Mouse (Mus musculus): ENCODE data around the gene Mpp2. TPM values are rescaled to one million over a fixed set of nuclear protein-coding genes. Genes with fewer than 3 reads are reported as not detected.

The Mpp2 gene
- polyA plus RNA-seq, 1 experiment from 2014 or later: 10.7 TPM

DNA sequence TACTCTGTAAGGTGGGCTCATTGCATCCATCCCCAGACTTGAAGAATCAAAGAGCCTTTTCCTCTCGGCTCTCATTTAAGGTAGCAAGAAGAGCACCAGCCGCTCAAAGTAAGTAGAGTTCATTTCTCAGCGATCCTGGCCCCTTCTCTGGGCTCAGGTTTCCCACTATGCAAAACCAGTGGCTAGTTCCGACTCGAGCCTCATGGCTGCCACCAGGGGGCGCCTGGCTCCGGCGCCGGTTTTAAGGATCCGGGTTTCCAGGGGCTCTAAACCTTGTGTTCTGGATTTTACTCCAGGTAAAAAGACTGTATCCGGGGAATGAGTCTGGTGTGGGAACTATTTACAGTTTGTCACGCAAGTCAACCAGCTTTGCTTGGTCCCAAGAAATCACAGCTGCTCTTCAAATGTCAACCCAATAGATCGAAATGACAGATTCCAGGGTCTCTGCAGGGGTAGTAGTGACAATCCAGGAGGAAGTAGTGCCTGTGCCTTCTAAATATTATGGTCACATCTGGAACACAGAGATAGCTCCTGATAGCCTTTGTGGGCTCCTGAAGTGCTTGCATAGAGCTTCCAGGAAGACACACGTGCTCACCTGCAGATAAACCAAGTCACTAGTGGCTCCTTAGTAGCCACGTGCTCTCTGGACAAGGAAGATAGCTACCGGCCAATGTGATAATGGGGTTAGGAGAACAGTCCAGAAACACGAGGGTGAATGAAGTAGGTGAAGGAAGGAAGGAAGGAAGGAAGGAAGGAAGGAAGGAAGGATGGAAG lies 14.4 kb upstream of the Mpp2 start:
- no peaks in the 10 kb centered on the region for H3K9me3 ChIP-seq (ENCODE audit: control insufficient read depth, low read length)
- H3K4me3 ChIP-seq (ENCODE audit: low read depth, low read length): no peak overlapping the region
- H3K4me1 ChIP-seq (ENCODE audit: control insufficient read depth, insufficient read depth, low read length): 0 out of 2 replicates have a peak, but pooled peaks cover 3% of the 10 kb centered on the region
- H3K27ac ChIP-seq (replicated peaks; ENCODE audit: low read depth, low read length): no peak overlapping the region
- peaks cover 34% of the 10 kb centered on the region for H3K27me3 ChIP-seq (ENCODE audit: control insufficient read depth, insufficient read depth, low read length)
- DNase-seq (ENCODE audit: low spot score) (peak; percentile 87), ATAC-seq (ENCODE audit: insufficient number of reproducible peaks, low FRiP score, low TSS enrichment, low read depth) (no peak)
- no peak overlapping the region for H3K4me2 ChIP-seq (ENCODE audit: low read depth, severe bottlenecking)
- WGBS: 20% methylated on average over 17 of the region's 17 CpGs
- no peaks in the 10 kb centered on the region for H3K36me3 ChIP-seq (ENCODE audit: control insufficient read depth, insufficient read depth, low read length)
- H3K9ac ChIP-seq (ENCODE audit: low read length): no peak overlapping the region

DNA sequence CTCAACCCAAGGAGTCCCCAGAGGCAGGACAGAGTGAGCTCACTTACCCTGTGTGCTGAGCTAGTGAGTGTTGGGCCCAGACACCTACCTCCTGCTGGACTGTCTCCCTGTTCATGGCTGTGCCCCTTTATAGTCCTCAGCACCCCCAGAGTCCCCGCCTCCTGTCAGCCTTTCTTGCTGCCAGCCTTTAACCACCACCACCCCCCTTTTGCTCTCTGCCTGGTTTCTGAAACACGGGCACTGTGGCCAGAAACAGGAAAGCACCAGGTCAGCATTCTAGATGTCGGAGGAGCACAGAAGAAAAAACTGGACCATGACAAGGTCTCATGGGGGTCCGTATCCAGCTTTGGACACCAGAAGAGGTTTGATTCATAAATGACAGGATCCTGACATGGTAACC lies 12.9 kb upstream of the Mpp2 start, which contains the start of gene Ppy:
Gene Ppy, minus strand, starts transcription at position 101 of the 400 bp plus-strand sequence.
- Histone ChIP-seq H3K4me2 (ENCODE audit: low read depth, severe bottlenecking) (no peak within 1 kb of the TSS), H3K36me3 (ENCODE audit: control insufficient read depth, insufficient read depth, low read length) (no peaks in the 10 kb centered on the region), H3K4me1 (ENCODE audit: control insufficient read depth, insufficient read depth, low read length) (peaks cover 12% of the 10 kb centered on the region), H3K9me3 (ENCODE audit: control insufficient read depth, low read length) (no peaks in the 10 kb centered on the region), H3K27ac (replicated peaks; ENCODE audit: low read depth, low read length) (no peak within 1 kb of the TSS), H3K27me3 (ENCODE audit: control insufficient read depth, insufficient read depth, low read length) (peaks cover 21% of the 10 kb centered on the region), H3K9ac (ENCODE audit: low read length) (no peak within 1 kb of the TSS), H3K4me3 (ENCODE audit: low read depth, low read length) (no peak within 1 kb of the TSS)
- DNase-seq (ENCODE audit: low spot score): no peak
- ATAC-seq (ENCODE audit: insufficient number of reproducible peaks, low FRiP score, low TSS enrichment, low read depth): no peak
- WGBS: 77% methylated on average over 4 of the region's 4 CpGs

DNA sequence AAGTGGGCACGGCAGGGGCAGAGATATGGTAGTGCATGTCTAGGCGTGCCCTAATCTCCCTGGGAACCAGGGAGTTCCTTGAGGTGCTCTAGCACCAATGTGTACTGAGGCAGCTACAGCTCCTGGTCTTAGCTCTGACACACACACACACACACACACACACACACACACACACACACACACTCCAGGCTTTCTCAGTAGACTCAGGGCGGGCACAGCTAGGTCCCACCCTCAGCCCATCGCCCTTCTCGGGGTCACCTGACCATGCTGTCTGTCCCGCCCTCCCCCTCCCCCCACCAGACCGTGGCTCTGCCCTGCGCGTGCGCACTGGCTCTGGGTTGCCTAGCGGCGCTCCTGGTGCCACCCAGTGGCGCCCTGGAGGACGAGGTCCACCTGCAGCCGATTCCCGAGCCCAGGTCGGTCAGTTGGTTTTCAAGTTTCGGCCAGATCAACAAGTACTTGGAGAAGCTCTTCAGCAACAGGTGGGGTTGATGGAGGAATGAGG lies 8.6 kb upstream of the Mpp2 start:
- Histone ChIP-seq H3K9ac (ENCODE audit: low read length) (no peak overlapping the region; the same call in 1 of the 2 replicates), H3K4me3 (ENCODE audit: low read depth, low read length) (peak overlapping the region; percentile 15; the same call in 1 of the 2 replicates), H3K27ac (replicated peaks; ENCODE audit: low read depth, low read length) (no peak overlapping the region), H3K4me1 (ENCODE audit: control insufficient read depth, insufficient read depth, low read length) (peaks cover 10% of the 10 kb centered on the region), H3K27me3 (ENCODE audit: control insufficient read depth, insufficient read depth, low read length) (0 out of 2 replicates have a peak, but pooled peaks cover 3% of the 10 kb centered on the region), H3K9me3 (ENCODE audit: control insufficient read depth, low read length) (no peaks in the 10 kb centered on the region), H3K4me2 (ENCODE audit: low read depth, severe bottlenecking) (peak overlapping the region; percentile 39), H3K36me3 (ENCODE audit: control insufficient read depth, insufficient read depth, low read length) (no peaks in the 10 kb centered on the region)
- peak; percentile 90 for DNase-seq (ENCODE audit: low spot score)
- WGBS: 7% methylated on average over 18 of the region's 18 CpGs
- peak; percentile 66 for ATAC-seq (ENCODE audit: insufficient number of reproducible peaks, low FRiP score, low TSS enrichment, low read depth)

DNA sequence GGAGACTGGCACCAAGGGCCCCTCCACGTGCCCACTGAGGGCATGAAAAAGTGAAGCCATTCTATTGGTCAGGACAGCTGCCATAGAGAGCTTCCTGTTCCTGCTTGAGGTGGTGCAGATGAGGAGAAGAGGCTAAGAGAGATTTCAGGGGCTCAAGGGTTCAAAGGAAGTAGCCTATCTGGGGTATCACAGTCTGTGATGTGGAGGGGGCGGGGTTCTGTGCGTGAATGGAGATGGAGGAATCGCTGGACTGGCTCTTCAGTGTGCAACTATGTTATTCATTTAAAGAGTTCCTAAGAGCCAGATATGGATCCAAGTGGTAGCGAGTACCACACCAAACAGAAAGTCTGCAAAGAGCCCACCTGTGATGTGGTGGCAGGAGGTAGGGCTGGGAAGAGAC lies 8.1 kb upstream of the Mpp2 start:
- Histone ChIP-seq H3K9me3 (ENCODE audit: control insufficient read depth, low read length) (no peaks in the 10 kb centered on the region), H3K27me3 (ENCODE audit: control insufficient read depth, insufficient read depth, low read length) (0 out of 2 replicates have a peak, but pooled peaks cover 3% of the 10 kb centered on the region), H3K4me2 (ENCODE audit: low read depth, severe bottlenecking) (peak overlapping the region; percentile 39), H3K36me3 (ENCODE audit: control insufficient read depth, insufficient read depth, low read length) (no peaks in the 10 kb centered on the region), H3K4me3 (ENCODE audit: low read depth, low read length) (no peak overlapping the region), H3K9ac (ENCODE audit: low read length) (no peak overlapping the region; the same call in 1 of the 2 replicates), H3K27ac (replicated peaks; ENCODE audit: low read depth, low read length) (no peak overlapping the region), H3K4me1 (ENCODE audit: control insufficient read depth, insufficient read depth, low read length) (peaks cover 9% of the 10 kb centered on the region)
- ATAC-seq (ENCODE audit: insufficient number of reproducible peaks, low FRiP score, low TSS enrichment, low read depth) (0 out of 2 replicates have a peak, but pooled peaks have one; percentile 14), DNase-seq (ENCODE audit: low spot score) (no peak)
- 73% methylated on average over 5 of the region's 5 CpGs for WGBS

GRCm38 (mm10) chr11:102095676-102096075 lies 7.4 kb upstream of the Mpp2 start:
- Histone ChIP-seq H3K9me3 (ENCODE audit: control insufficient read depth, low read length) (no peaks in the 10 kb centered on the region), H3K27me3 (ENCODE audit: control insufficient read depth, insufficient read depth, low read length) (0 out of 2 replicates have a peak, but pooled peaks cover 3% of the 10 kb centered on the region), H3K4me2 (ENCODE audit: low read depth, severe bottlenecking) (no peak overlapping the region), H3K4me3 (ENCODE audit: low read depth, low read length) (no peak overlapping the region), H3K4me1 (ENCODE audit: control insufficient read depth, insufficient read depth, low read length) (peaks cover 9% of the 10 kb centered on the region), H3K36me3 (ENCODE audit: control insufficient read depth, insufficient read depth, low read length) (no peaks in the 10 kb centered on the region), H3K27ac (replicated peaks; ENCODE audit: low read depth, low read length) (no peak overlapping the region), H3K9ac (ENCODE audit: low read length) (no peak overlapping the region)
- DNase-seq (ENCODE audit: low spot score) (no peak), ATAC-seq (ENCODE audit: insufficient number of reproducible peaks, low FRiP score, low TSS enrichment, low read depth) (no peak)
- WGBS: 81% methylated on average over 3 of the region's 3 CpGs

DNA sequence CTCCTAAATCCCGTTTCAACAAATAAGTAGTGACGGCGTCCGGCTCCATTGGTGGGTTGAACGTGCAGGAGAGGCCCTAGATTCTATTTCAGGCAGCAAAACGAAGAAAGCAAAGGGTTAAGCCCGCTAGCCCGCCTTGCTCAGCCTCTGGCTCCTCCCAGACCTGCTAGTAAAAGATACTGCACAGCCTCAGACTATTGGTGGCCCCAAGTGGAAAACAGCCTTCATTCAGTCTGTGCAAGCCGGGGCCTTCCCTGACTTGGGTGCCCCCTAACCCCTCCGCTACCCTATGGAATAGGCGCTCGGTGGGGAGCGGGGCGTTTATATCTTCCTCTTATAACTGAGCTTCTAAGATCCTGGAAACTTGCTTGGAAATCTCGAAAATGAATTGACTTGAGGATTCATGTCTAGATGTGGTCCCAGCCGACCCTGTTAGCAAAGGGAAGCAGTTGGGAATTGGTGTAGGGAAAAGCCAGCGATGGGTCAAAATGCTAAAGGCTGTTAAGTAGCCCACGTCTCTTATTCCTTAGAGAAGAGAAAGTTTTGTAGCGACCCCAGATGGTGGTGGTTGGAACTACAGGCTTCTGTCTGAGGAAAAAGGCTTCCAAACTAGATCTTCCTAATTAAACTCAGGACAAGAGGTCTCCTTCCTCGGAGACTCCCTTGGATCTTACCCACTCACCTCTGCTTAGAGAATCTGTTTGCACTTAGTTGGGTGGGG lies 933 bp upstream of the Mpp2 start:
- Histone ChIP-seq H3K4me3 (ENCODE audit: low read depth, low read length) (peak overlapping the region; percentile 69), H3K27ac (replicated peaks; ENCODE audit: low read depth, low read length) (peak overlapping the region; percentile 87), H3K27me3 (ENCODE audit: control insufficient read depth, insufficient read depth, low read length) (no peaks in the 10 kb centered on the region), H3K4me1 (ENCODE audit: control insufficient read depth, insufficient read depth, low read length) (peaks cover 23% of the 10 kb centered on the region), H3K9me3 (ENCODE audit: control insufficient read depth, low read length) (no peaks in the 10 kb centered on the region), H3K9ac (ENCODE audit: low read length) (peak overlapping the region; percentile 49), H3K36me3 (ENCODE audit: control insufficient read depth, insufficient read depth, low read length) (no peaks in the 10 kb centered on the region), H3K4me2 (ENCODE audit: low read depth, severe bottlenecking) (peak overlapping the region; percentile 91)
- DNase-seq (ENCODE audit: low spot score) (peak; percentile 84), ATAC-seq (ENCODE audit: insufficient number of reproducible peaks, low FRiP score, low TSS enrichment, low read depth) (peak; percentile 58)
- under 1% methylated on average over 20 of the region's 20 CpGs for WGBS

GRCm38 (mm10) chr11:102087081-102087751 lies 1.1 kb downstream of the Mpp2 start:
- Histone ChIP-seq H3K4me2 (ENCODE audit: low read depth, severe bottlenecking) (peak overlapping the region; percentile 91), H3K36me3 (ENCODE audit: control insufficient read depth, insufficient read depth, low read length) (0 out of 2 replicates have a peak, but pooled peaks cover 2% of the 10 kb centered on the region), H3K27me3 (ENCODE audit: control insufficient read depth, insufficient read depth, low read length) (no peaks in the 10 kb centered on the region), H3K9ac (ENCODE audit: low read length) (peak overlapping the region; percentile 49), H3K4me3 (ENCODE audit: low read depth, low read length) (peak overlapping the region; percentile 69), H3K27ac (replicated peaks; ENCODE audit: low read depth, low read length) (peak overlapping the region; percentile 87), H3K9me3 (ENCODE audit: control insufficient read depth, low read length) (no peaks in the 10 kb centered on the region), H3K4me1 (ENCODE audit: control insufficient read depth, insufficient read depth, low read length) (peaks cover 28% of the 10 kb centered on the region)
- DNase-seq (ENCODE audit: low spot score) (peak; percentile 93), ATAC-seq (ENCODE audit: insufficient number of reproducible peaks, low FRiP score, low TSS enrichment, low read depth) (peak; percentile 68)
- WGBS: under 1% methylated on average over 39 of the region's 39 CpGs

DNA sequence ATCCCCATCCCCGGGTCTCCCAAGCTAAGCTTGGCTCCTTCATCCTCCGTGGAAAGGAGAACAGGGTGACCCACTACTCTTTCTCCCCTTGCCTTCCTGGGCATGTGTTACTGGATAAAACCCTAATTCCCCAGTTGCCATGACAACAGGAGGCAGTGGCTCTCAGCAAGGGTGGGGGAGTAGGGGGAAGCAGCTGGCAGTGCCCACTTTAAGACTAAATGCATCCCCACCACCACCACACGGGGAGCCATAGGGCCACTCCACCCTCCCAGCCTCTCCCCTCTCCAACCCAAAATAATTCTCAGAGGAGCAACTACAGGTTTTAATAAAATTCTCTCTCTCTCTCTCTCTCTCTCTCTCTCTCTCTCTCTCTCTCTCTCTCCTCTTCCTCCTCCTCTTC lies 2.0 kb downstream of the Mpp2 start:
- H3K9me3 ChIP-seq (ENCODE audit: control insufficient read depth, low read length): no peaks in the 10 kb centered on the region
- DNase-seq (ENCODE audit: low spot score): peak; percentile 45

More for the DNA sequence above, 2.0 kb downstream of the Mpp2 start:
- ATAC-seq (ENCODE audit: insufficient number of reproducible peaks, low FRiP score, low TSS enrichment, low read depth): no peak
- WGBS: 7% methylated on average over 3 of the region's 3 CpGs
- Histone ChIP-seq H3K36me3 (ENCODE audit: control insufficient read depth, insufficient read depth, low read length) (0 out of 2 replicates have a peak, but pooled peaks cover 2% of the 10 kb centered on the region), H3K4me3 (ENCODE audit: low read depth, low read length) (peak overlapping the region; percentile 69; the same call in 1 of the 2 replicates), H3K4me1 (ENCODE audit: control insufficient read depth, insufficient read depth, low read length) (peaks cover 28% of the 10 kb centered on the region), H3K9ac (ENCODE audit: low read length) (no peak overlapping the region), H3K4me2 (ENCODE audit: low read depth, severe bottlenecking) (peak overlapping the region; percentile 91; the same call in 1 of the 2 replicates), H3K27ac (replicated peaks; ENCODE audit: low read depth, low read length) (no peak overlapping the region), H3K27me3 (ENCODE audit: control insufficient read depth, insufficient read depth, low read length) (no peaks in the 10 kb centered on the region)
